Mouse (Mus musculus): ENCODE measurements around the gene Rnf19b. TPM values are rescaled to one million over a fixed set of nuclear protein-coding genes. Genes with fewer than 3 reads are reported as not detected.

The Rnf19b gene
- polyA plus RNA-seq, 1 experiment, result 51.1 TPM

DNA sequence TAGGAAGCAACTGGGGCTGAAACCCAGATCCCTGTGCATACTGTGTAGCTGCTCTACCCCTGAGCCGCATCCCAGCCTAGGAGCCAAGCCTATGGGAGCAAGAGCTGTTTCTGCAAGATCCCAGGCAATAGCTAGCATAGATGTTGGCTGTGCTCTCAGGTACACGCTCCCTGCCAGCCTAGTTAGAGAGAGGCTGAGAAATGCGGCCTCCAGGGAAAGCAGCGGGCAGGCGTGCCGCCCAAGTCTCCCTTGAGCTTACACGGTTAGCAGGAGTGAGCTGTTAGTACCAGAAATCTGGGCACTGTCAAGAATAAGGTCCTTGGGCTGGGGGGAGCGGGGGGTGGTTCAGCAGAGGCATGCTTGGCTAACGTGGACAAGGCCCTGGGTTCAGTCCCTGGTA, 26.8 kb downstream of the Rnf19b start:
- Histone ChIP-seq H3K4me1 (ENCODE audit: control insufficient read depth, insufficient read depth, low read length) (no peaks in the 10 kb centered on the region), H3K4me3 (replicated peaks; ENCODE audit: extremely low read depth, low read depth, low read length) (no peak overlapping the region)
- no peak for DNase-seq
- 96% methylated on average over 9 of the region's 9 CpGs for WGBS
- TF ChIP-seq POLR2A (IDR thresholded peaks at IDR 0.05; ENCODE audit: borderline replicate concordance, extremely low read depth, low read depth, low read length) (no peak), CTCF (IDR thresholded peaks at IDR 0.05; ENCODE audit: insufficient read depth, low read length) (no peak)

- DNase-seq, result peak; percentile 72
- H3K4me1 ChIP-seq (ENCODE audit: control insufficient read depth, insufficient read depth, low read length), result no peaks in the 10 kb centered on the region
- 30% methylated on average over 8 of the region's 8 CpGs for WGBS
- TF ChIP-seq CTCF (IDR thresholded peaks at IDR 0.05; ENCODE audit: insufficient read depth, low read length), result peak; percentile 51; the same call in 1 of the 2 replicates
- no peak for TF ChIP-seq POLR2A (IDR thresholded peaks at IDR 0.05; ENCODE audit: borderline replicate concordance, extremely low read depth, low read depth, low read length)
- H3K4me3 ChIP-seq (replicated peaks; ENCODE audit: extremely low read depth, low read depth, low read length), result no peak overlapping the region
Measured at GRCm38 (mm10) chr4:129086078-129086477, 28.0 kb downstream of the Rnf19b start.

GRCm38 (mm10) chr4:129087850-129088249, 29.8 kb downstream of the Rnf19b start:
- DNase-seq, result no peak
- TF ChIP-seq CTCF (IDR thresholded peaks at IDR 0.05; ENCODE audit: insufficient read depth, low read length), result no peak
- no peak for TF ChIP-seq POLR2A (IDR thresholded peaks at IDR 0.05; ENCODE audit: borderline replicate concordance, extremely low read depth, low read depth, low read length)
- WGBS, result 55% methylated on average over 5 of the region's 5 CpGs
- H3K4me1 ChIP-seq (ENCODE audit: control insufficient read depth, insufficient read depth, low read length), result no peaks in the 10 kb centered on the region
- no peak overlapping the region for H3K4me3 ChIP-seq (replicated peaks; ENCODE audit: extremely low read depth, low read depth, low read length)

- Histone ChIP-seq H3K4me1 (ENCODE audit: control insufficient read depth, insufficient read depth, low read length) (no peaks in the 10 kb centered on the region), H3K4me3 (replicated peaks; ENCODE audit: extremely low read depth, low read depth, low read length) (no peak overlapping the region)
- DNase-seq, result no peak
- WGBS, result 28% methylated on average over 15 of the region's 15 CpGs
- TF ChIP-seq CTCF (IDR thresholded peaks at IDR 0.05; ENCODE audit: insufficient read depth, low read length) (no peak), POLR2A (IDR thresholded peaks at IDR 0.05; ENCODE audit: borderline replicate concordance, extremely low read depth, low read depth, low read length) (no peak)
Measured at GRCm38 (mm10) chr4:129095276-129095675, 37.2 kb downstream of the Rnf19b start.

GRCm38 (mm10) chr4:129097006-129097405, 38.9 kb downstream of the Rnf19b start:
- DNase-seq, result no peak
- Histone ChIP-seq H3K4me3 (replicated peaks; ENCODE audit: extremely low read depth, low read depth, low read length) (no peak overlapping the region), H3K4me1 (ENCODE audit: control insufficient read depth, insufficient read depth, low read length) (no peaks in the 10 kb centered on the region)
- TF ChIP-seq CTCF (IDR thresholded peaks at IDR 0.05; ENCODE audit: insufficient read depth, low read length), result no peak
- no peak for TF ChIP-seq POLR2A (IDR thresholded peaks at IDR 0.05; ENCODE audit: borderline replicate concordance, extremely low read depth, low read depth, low read length)
- WGBS, result 75% methylated on average over 7 of the region's 7 CpGs

DNA sequence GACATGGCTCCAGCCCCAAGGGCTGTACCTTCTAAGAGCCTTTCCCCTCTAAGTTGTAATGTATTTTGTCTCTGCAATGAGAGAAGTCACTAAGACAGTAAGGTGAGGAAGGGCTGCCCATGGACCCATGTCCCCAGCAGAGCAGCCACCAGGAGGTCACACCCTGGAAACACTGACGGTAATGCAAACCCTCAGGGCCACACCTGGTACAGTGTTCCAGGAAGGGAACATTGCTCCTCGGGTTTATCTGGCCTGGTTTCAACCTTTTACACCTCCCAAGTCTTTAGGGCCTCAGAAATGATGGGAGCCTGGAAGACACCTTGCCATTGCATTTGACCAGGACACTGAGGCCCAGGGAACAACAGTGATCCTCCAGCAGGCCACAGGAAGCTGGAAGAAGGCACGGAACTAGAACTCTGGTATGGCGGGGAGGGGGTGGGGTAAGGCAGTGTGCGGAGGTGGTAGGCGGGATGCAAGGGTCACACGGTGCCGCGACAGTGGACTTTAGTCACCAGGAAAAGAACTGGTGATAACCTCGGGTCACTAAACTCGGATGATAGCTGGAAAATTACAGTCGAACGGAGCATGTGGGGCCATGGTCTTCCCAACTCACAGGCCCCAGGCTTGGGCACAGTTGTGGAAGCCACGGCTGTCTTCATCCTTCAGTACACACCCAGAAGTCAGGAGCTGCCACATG, 44.2 kb downstream of the Rnf19b start:
- Histone ChIP-seq H3K4me3 (replicated peaks; ENCODE audit: extremely low read depth, low read depth, low read length) (no peak overlapping the region), H3K4me1 (ENCODE audit: control insufficient read depth, insufficient read depth, low read length) (no peaks in the 10 kb centered on the region)
- TF ChIP-seq POLR2A (IDR thresholded peaks at IDR 0.05; ENCODE audit: borderline replicate concordance, extremely low read depth, low read depth, low read length) (no peak), CTCF (IDR thresholded peaks at IDR 0.05; ENCODE audit: insufficient read depth, low read length) (no peak)
- WGBS, result 62% methylated on average over 14 of the region's 14 CpGs
- DNase-seq, result no peak

DNA sequence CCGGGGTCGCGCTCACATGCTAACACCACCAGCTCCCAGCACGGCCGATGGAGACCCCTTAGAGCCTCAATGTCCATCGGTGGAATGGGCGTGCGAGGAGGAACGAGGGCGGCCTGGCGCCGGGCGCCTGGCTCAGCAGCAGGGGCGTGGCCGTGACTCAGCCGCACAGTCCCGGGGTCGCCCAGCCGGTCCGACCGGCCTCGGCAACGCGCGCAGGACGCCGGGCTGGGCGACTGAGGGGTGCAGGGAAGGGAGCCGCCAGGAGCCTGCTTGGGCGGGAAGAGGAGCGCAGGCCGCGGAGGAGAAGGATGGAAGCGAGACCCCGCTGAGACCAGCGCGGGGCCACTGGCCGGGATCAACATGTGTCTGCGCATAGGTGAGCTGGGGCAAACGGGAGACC, 47.3 kb downstream of the Rnf19b start, which contains the start of gene Tmem54:
Gene Tmem54, plus strand, starts transcription at position 193 of the 400 bp plus-strand sequence.
- Histone ChIP-seq H3K4me3 (replicated peaks; ENCODE audit: extremely low read depth, low read depth, low read length) (no peak within 1 kb of the TSS), H3K4me1 (ENCODE audit: control insufficient read depth, insufficient read depth, low read length) (no peaks in the 10 kb centered on the region)
- WGBS, result 4% methylated on average over 40 of the region's 40 CpGs
- DNase-seq, result peak; percentile 39
- TF ChIP-seq POLR2A (IDR thresholded peaks at IDR 0.05; ENCODE audit: borderline replicate concordance, extremely low read depth, low read depth, low read length) (no peak), CTCF (IDR thresholded peaks at IDR 0.05; ENCODE audit: insufficient read depth, low read length) (no peak)

DNA sequence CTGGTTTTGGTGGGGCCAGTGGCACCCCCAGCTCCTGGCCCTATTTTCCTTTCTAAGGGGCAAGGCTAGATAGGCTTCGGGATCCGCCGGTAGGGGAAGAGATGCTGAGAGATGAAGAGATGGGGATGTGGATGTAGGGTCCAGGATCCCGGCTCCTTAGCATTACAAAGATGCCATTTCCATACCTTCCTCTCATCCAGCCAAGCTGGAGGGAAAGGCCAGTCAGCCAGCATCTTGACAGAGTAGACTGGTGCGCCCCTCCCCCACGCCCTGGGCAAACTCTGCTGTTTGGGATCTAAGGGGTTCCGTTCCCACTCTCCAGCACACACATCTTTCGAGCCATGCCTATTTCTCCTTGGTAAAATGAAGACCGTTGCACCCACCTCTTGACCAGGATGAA, 48.0 kb downstream of the Rnf19b start:
- Histone ChIP-seq H3K4me1 (ENCODE audit: control insufficient read depth, insufficient read depth, low read length) (no peaks in the 10 kb centered on the region), H3K4me3 (replicated peaks; ENCODE audit: extremely low read depth, low read depth, low read length) (no peak overlapping the region)
- TF ChIP-seq POLR2A (IDR thresholded peaks at IDR 0.05; ENCODE audit: borderline replicate concordance, extremely low read depth, low read depth, low read length) (no peak), CTCF (IDR thresholded peaks at IDR 0.05; ENCODE audit: insufficient read depth, low read length) (no peak)
- WGBS, result 29% methylated on average over 9 of the region's 9 CpGs
- no peak for DNase-seq

DNA sequence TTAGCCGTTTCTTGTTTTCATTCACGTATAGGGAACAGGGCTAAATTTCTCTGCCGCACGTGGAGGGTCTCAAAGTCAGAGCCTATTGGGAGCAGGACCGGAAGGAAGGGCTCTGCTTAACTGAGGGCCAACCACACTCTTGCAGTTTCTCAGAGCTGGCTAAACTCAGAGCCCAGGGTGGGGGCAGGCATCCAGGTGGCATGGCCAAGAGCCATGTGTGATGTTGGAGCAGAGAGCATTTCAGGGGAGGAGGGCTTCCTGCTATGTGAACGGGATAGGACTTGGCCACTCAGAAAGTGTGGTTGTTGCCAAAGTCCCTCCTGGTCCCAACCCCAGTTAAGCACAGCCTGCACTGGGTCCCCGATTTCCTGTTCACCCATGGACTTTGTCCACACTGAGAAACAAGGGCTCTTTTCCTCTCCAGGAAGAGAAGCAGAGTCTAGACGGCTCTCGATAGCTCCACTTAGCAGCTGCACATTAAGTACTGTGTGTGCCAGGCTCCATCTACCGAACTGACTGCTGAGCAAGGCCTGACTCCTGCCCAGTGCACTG, 49.4 kb downstream of the Rnf19b start:
- TF ChIP-seq POLR2A (IDR thresholded peaks at IDR 0.05; ENCODE audit: borderline replicate concordance, extremely low read depth, low read depth, low read length) (no peak), CTCF (IDR thresholded peaks at IDR 0.05; ENCODE audit: insufficient read depth, low read length) (no peak)
- Histone ChIP-seq H3K4me1 (ENCODE audit: control insufficient read depth, insufficient read depth, low read length) (no peaks in the 10 kb centered on the region), H3K4me3 (replicated peaks; ENCODE audit: extremely low read depth, low read depth, low read length) (no peak overlapping the region)
- DNase-seq, result no peak
- WGBS, result 54% methylated on average over 10 of the region's 10 CpGs

DNA sequence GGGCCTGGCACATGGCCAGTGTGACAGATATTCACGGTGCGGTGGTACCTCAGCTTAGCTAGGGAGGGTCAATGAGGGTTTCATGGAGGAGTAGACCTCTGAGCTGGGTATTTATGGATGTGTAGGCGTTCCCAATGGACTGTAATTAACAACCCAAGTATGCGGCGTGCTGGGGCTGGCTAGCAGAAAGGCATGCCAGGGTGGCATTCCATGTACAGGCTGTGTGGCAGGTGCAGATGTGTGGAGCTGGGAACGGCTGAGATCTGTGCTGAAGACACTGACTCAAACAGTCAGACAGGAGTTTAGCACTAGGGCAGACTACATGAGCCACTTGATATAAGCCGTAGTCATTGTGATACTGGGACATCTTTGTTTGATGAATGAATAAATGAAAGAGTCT, 50.6 kb downstream of the Rnf19b start:
- no peak for TF ChIP-seq CTCF (IDR thresholded peaks at IDR 0.05; ENCODE audit: insufficient read depth, low read length)
- TF ChIP-seq POLR2A (IDR thresholded peaks at IDR 0.05; ENCODE audit: borderline replicate concordance, extremely low read depth, low read depth, low read length), result no peak
- WGBS, result 84% methylated on average over 7 of the region's 7 CpGs
- no peak for DNase-seq
- Histone ChIP-seq H3K4me1 (ENCODE audit: control insufficient read depth, insufficient read depth, low read length) (no peaks in the 10 kb centered on the region), H3K4me3 (replicated peaks; ENCODE audit: extremely low read depth, low read depth, low read length) (no peak overlapping the region)
